ENCODE assay signal across 8 mouse cellular contexts in genomic region chr6:36809747-36810285, GRCm38 (mm10). TPM values are rescaled to one million over a fixed set of nuclear protein-coding genes. Genes with fewer than 3 reads are reported as not detected.
DNase-seq lines count a peak whose midpoint lies in the region; ATAC-seq and TF ChIP-seq lines count a peak whose summit lies in the region.

Ptn (minus strand) TSS chr6:36810220.

- no peak for TF ChIP-seq POLR2A in ES-Bruce4 (IDR thresholded peaks at IDR 0.05; ENCODE audit: insufficient read depth, low read length)

- ATAC-seq in heart, embryonic 11.5 days (replicated peaks; ENCODE audit: insufficient number of reproducible peaks, low FRiP score, low TSS enrichment): peak; percentile 61
- ATAC-seq in megakaryocyte progenitor cell, adult 5-6 weeks (replicated peaks; ENCODE audit: poor library complexity): peak; percentile 60
- ATAC-seq in stomach, embryonic 16.5 days (ENCODE audit: insufficient read depth, low FRiP score): peak; percentile 91

- H3K4me1 ChIP-seq in ES-Bruce4 (ENCODE audit: control insufficient read depth, insufficient read depth, low read length): no peaks in the 10 kb centered on the region
- 0 out of 2 replicates have a peak, but pooled peaks cover 2% of the 10 kb centered on the region for H3K4me1 ChIP-seq in heart, embryonic 11.5 days (ENCODE audit: control insufficient read depth, insufficient read depth, low read length)
- H3K4me1 ChIP-seq in stomach, embryonic 16.5 days (ENCODE audit: control insufficient read depth, insufficient read depth, low read length): no peaks in the 10 kb centered on the region

- no peak for TF ChIP-seq EP300 in ES-Bruce4 (IDR thresholded peaks at IDR 0.05; ENCODE audit: insufficient read depth, low read depth, low read length)

- no peak for TF ChIP-seq CTCF in ES-Bruce4 (IDR thresholded peaks at IDR 0.05; ENCODE audit: low read depth, low read length)

- peak; percentile 45 to 84 for DNase-seq in adrenal gland, adult (ENCODE audit: inconsistent age in 2 of 2, low spot score in 1 of 2)
- DNase-seq in embryo, embryonic 11 days: peak; percentile 85
- DNase-seq in layer of hippocampus, adult 8-10 months (ENCODE audit: low spot score in 2 of 2): peak; percentile 57 to 68
- DNase-seq in lung, postnatal 14 days: no peak

- no peaks in the 10 kb centered on the region for H3K36me3 ChIP-seq in ES-Bruce4 (ENCODE audit: control insufficient read depth, insufficient read depth, low read length, poor library complexity, severe bottlenecking)
- no peaks in the 10 kb centered on the region for H3K36me3 ChIP-seq in heart, embryonic 11.5 days (ENCODE audit: control insufficient read depth, insufficient read depth, low read length)
- H3K36me3 ChIP-seq in stomach, embryonic 16.5 days (ENCODE audit: control insufficient read depth, insufficient read depth, low read length): no peaks in the 10 kb centered on the region

- WGBS in heart, embryonic 11.5 days (ENCODE audit: insufficient replicate concordance): 0% methylated on average over 15 of the region's 15 CpGs
- WGBS in stomach, embryonic 16.5 days: 0% methylated on average over 15 of the region's 15 CpGs

- H3K27me3 ChIP-seq in ES-Bruce4 (ENCODE audit: control insufficient read depth, insufficient read depth, low read length, poor library complexity, severe bottlenecking): no peaks in the 10 kb centered on the region; the same call in 1 of the 2 replicates
- no peaks in the 10 kb centered on the region for H3K27me3 ChIP-seq in heart, embryonic 11.5 days (ENCODE audit: control insufficient read depth, insufficient read depth, low read length)
- H3K27me3 ChIP-seq in stomach, embryonic 16.5 days (ENCODE audit: control insufficient read depth, insufficient read depth, low read length): no peaks in the 10 kb centered on the region

- no peak within 1 kb of the TSS for H3K27ac ChIP-seq in ES-Bruce4 (ENCODE audit: insufficient read depth, low read length)
- peak within 1 kb of the TSS; percentile 66 for H3K27ac ChIP-seq in heart, embryonic 11.5 days (ENCODE audit: low read depth, low read length)
- peak within 1 kb of the TSS; percentile 82 for H3K27ac ChIP-seq in stomach, embryonic 16.5 days (ENCODE audit: low read length)

- no peak within 1 kb of the TSS for H3K9ac ChIP-seq in ES-Bruce4 (ENCODE audit: low read depth, poor library complexity, severe bottlenecking)
- peak within 1 kb of the TSS; percentile 77 for H3K9ac ChIP-seq in heart, embryonic 11.5 days (ENCODE audit: low read depth, low read length)
- H3K9ac ChIP-seq in stomach, embryonic 16.5 days (ENCODE audit: low read length): peak within 1 kb of the TSS; percentile 62

- no peaks in the 10 kb centered on the region for H3K9me3 ChIP-seq in ES-Bruce4 (replicated peaks; ENCODE audit: control insufficient read depth, insufficient read depth, low read length, poor library complexity, severe bottlenecking)
- H3K9me3 ChIP-seq in heart, embryonic 11.5 days (replicated peaks; ENCODE audit: control insufficient read depth, low read length): no peaks in the 10 kb centered on the region
- no peaks in the 10 kb centered on the region for H3K9me3 ChIP-seq in stomach, embryonic 16.5 days (replicated peaks; ENCODE audit: control insufficient read depth, low read length)

- H3K4me2 ChIP-seq in heart, embryonic 11.5 days: peak within 1 kb of the TSS; percentile 78
- peak within 1 kb of the TSS; percentile 53 for H3K4me2 ChIP-seq in stomach, embryonic 16.5 days (ENCODE audit: low read depth, low read length)

- peak within 1 kb of the TSS; percentile 54 for H3K4me3 ChIP-seq in ES-Bruce4 (ENCODE audit: low read depth, low read length)
- peak within 1 kb of the TSS; percentile 65 for H3K4me3 ChIP-seq in heart, embryonic 11.5 days (ENCODE audit: low read depth, low read length)
- peak within 1 kb of the TSS; percentile 52 for H3K4me3 ChIP-seq in stomach, embryonic 16.5 days (replicated peaks; ENCODE audit: low read length)

RNA-seq across cellular contexts. Expression of gene Ptn, which starts in this region (rescaled TPM):
- polyA plus RNA-seq in ES-Bruce4 (2011; ENCODE audit: insufficient read depth, insufficient read length, low read depth, missing spikeins): 0.68 and 0.75 TPM in 2 replicates
- polyA plus RNA-seq in heart, embryonic 11.5 days (2014; fragmentation: Nextera tagmentation; extraction: Ambion mirVana): 297 and 314 TPM in 2 replicates
- 100 to 1,000 TPM; 192 to 240 (median 216) TPM for total RNA-seq in layer of hippocampus, adult 8-10 months (2022)
- total RNA-seq in megakaryocyte progenitor cell, adult 5-6 weeks (2015): not detected in 2 replicates
- total RNA-seq in megakaryocyte progenitor cell, adult 5-6 weeks (2017): 0.17 and 0.42 TPM in 2 replicates
- 314 and 411 TPM in 2 replicates for polyA plus RNA-seq in stomach, embryonic 16.5 days (2015; fragmentation: Nextera tagmentation; extraction: Ambion mirVana)

Comparison
In these comparisons a context has a peak if more than half of its experiments do, and no peak if none do; other contexts are left out.
1. RNA of gene Ptn (total RNA-seq): 192 to 240 TPM in layer of hippocampus, adult 8-10 months; 0.17 to 0.42 TPM in megakaryocyte progenitor cell, adult 5-6 weeks; every median in the first group is over 100 times any median in the second.
2. RNA of gene Ptn (polyA plus RNA-seq): 314 to 411 TPM in stomach, embryonic 16.5 days and 297 to 314 TPM in heart, embryonic 11.5 days; 0.68 to 0.75 TPM in ES-Bruce4; every median in the first group is over 100 times any median in the second.
3. Peak in ATAC-seq in megakaryocyte progenitor cell, adult 5-6 weeks; RNA of the gene not detected or under 1 TPM.
4. Peak in every context shown above with its lines, with median percentiles within 50 percentile points of each other: H3K4me3 ChIP-seq and ATAC-seq.